Mouse (Mus musculus) forebrain, embryonic 16.5 days (tissue): ENCODE data around the gene Jak2. TPM values are rescaled to one million over a fixed set of nuclear protein-coding genes. Genes with fewer than 3 reads are reported as not detected.

Source experiments
- ATAC-seq: fragments of 200-750 bp; cut with Nextera tagmentation; 2 replicates; pipeline ENCODE4 v1.8.0; 2017; ENCODE audit warnings: mild to moderate bottlenecking, moderate library complexity
- H3K27ac ChIP-seq: fragments of 300-500 bp; sonication (generic); 2 replicates; pipeline ENCODE4 v1.5.1; 2014; ENCODE audit warnings: low read length, control low read depth
- H3K27me3 ChIP-seq: fragments of 300-500 bp; sonication (generic); replicated peaks from 2 replicates; pipeline ENCODE4 v1.6.1; 2014; ENCODE audit warnings: low read length; ENCODE audit not compliant: control insufficient read depth, insufficient read depth
- H3K36me3 ChIP-seq: fragments of 300-500 bp; sonication (generic); 2 replicates; pipeline ENCODE4 v1.6.1; 2014; ENCODE audit not compliant: control insufficient read depth, insufficient read depth
- H3K4me1 ChIP-seq: fragments of 300-500 bp; sonication (generic); replicated peaks from 2 replicates; pipeline ENCODE4 v1.6.1; 2014; ENCODE audit warnings: low read length; ENCODE audit not compliant: control insufficient read depth, insufficient read depth
- H3K4me2 ChIP-seq: fragments of 300-500 bp; sonication (generic); 2 replicates; pipeline ENCODE4 v1.6.1; 2014; ENCODE audit warnings: mild to moderate bottlenecking, low read length, control low read depth
- H3K4me3 ChIP-seq: fragments of 300-500 bp; sonication (generic); replicated peaks from 2 replicates; pipeline ENCODE4 v1.5.1; 2014; ENCODE audit warnings: mild to moderate bottlenecking, low read length, control low read depth
- H3K9ac ChIP-seq: fragments of 300-500 bp; sonication (generic); replicated peaks from 2 replicates; pipeline ENCODE4 v1.6.1; 2014; ENCODE audit warnings: low read depth, low read length, control low read depth
- H3K9me3 ChIP-seq: fragments of 300-500 bp; sonication (generic); 2 replicates; pipeline ENCODE4 v1.6.1; 2016; ENCODE audit warnings: low read length; ENCODE audit not compliant: control insufficient read depth
- WGBS: fragments of 180-500 bp; shearing (Covaris S2); extraction: QIAGEN DNeasy Blood & Tissue Kit; methylation state at CpG from one replicate; pipeline ENCODE4 v1.1.7; 2014; 5-methylcytosine and 5-hydroxymethylcytosine counted together
- polyA plus RNA-seq: library from polyadenylated mRNA; unstranded; fragments of >200 nt; fragmentation: Nextera tagmentation; extraction: Ambion mirVana; gene quantifications from 2 replicates; pipeline ENCODE4 v1.2.1, GENCODE M21; 2015

The Jak2 gene
- polyA plus RNA-seq, 1 experiment from 2014 or later, result 18.2 TPM

DNA sequence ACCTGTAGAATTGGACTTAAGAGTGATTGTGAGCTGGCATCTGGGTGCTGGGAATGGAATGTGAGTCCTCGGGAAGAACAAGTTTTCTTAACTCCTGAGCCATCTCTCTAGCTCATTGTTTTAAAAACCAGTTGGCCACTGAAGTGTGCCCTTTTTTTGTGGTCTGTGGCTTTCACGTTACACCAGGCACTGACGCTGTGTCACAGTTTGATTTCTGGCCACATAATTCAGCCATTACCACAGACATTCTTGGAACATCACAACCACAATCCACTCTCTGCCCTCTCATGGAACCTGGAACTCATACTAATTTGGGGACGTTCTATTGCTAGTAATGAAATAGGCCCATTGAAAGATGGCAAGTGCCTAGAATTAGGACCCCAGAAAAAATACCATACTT is 89.4 kb downstream of the Jak2 start:
- H3K4me3 ChIP-seq, result no peak overlapping the region
- H3K27ac ChIP-seq, result no peak overlapping the region
- H3K36me3 ChIP-seq, result no peaks in the 10 kb centered on the region
- no peak overlapping the region for H3K4me2 ChIP-seq
- WGBS, result 79% methylated on average over 4 of the region's 4 CpGs
- no peak for ATAC-seq
- no peaks in the 10 kb centered on the region for H3K4me1 ChIP-seq
- H3K27me3 ChIP-seq, result no peaks in the 10 kb centered on the region
- no peak overlapping the region for H3K9ac ChIP-seq
- no peaks in the 10 kb centered on the region for H3K9me3 ChIP-seq

DNA sequence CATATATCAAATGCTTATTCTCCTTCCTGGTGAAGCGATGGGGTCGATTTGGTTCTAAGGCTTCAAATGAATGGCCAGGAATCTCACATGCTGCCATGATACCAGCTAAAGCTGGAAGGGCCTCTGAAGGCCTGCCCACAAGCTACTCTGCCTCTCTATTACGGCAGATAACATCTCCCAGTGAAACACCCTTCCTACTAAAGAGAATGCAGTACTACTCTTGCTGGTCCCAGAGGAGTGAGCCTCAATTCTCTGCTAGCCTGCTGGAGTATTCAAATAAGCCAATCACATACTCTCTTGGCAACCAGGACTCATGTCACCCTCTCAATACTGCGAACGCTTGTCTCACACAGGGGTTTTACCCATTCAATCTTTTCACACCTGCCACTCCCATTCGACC is 90.7 kb downstream of the Jak2 start:
- H3K4me2 ChIP-seq, result no peak overlapping the region
- H3K9ac ChIP-seq, result no peak overlapping the region
- no peaks in the 10 kb centered on the region for H3K4me1 ChIP-seq
- no peaks in the 10 kb centered on the region for H3K9me3 ChIP-seq
- no peaks in the 10 kb centered on the region for H3K36me3 ChIP-seq
- H3K27ac ChIP-seq, result no peak overlapping the region
- 88% methylated on average over 6 of the region's 6 CpGs for WGBS
- ATAC-seq, result no peak
- H3K4me3 ChIP-seq, result no peak overlapping the region
- H3K27me3 ChIP-seq, result no peaks in the 10 kb centered on the region

DNA sequence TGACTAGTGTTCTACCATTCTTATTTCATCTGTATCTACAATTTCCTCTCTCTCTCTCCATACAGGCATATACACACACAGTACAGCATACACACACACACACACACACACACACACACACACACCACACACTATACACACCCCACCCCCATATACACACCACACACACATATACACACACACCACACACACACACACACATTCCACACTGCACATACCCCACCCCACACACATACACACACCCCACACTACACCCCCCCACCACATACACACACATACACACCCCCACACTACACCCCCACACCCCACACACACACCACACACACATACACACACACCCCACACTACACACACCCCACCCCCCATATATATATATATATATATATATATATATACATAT is 93.2 kb downstream of the Jak2 start:
- no peak overlapping the region for H3K9ac ChIP-seq
- H3K4me1 ChIP-seq, result no peaks in the 10 kb centered on the region
- no peaks in the 10 kb centered on the region for H3K9me3 ChIP-seq
- H3K27ac ChIP-seq, result no peak overlapping the region
- H3K4me2 ChIP-seq, result no peak overlapping the region
- ATAC-seq, result no peak
- H3K27me3 ChIP-seq, result no peaks in the 10 kb centered on the region
- no peak overlapping the region for H3K4me3 ChIP-seq
- no peaks in the 10 kb centered on the region for H3K36me3 ChIP-seq

GRCm38 (mm10) chr19:29345636-29346035 is 94.0 kb downstream of the Jak2 start:
- Histone ChIP-seq H3K27ac (no peak overlapping the region), H3K36me3 (peaks cover 3% of the 10 kb centered on the region), H3K9me3 (no peaks in the 10 kb centered on the region), H3K9ac (no peak overlapping the region), H3K4me3 (no peak overlapping the region), H3K4me1 (no peaks in the 10 kb centered on the region), H3K27me3 (no peaks in the 10 kb centered on the region), H3K4me2 (no peak overlapping the region)
- WGBS, result 85% methylated on average over 6 of the region's 6 CpGs
- ATAC-seq, result no peak

- Histone ChIP-seq H3K36me3 (peaks cover 3% of the 10 kb centered on the region), H3K9ac (no peak overlapping the region), H3K9me3 (no peaks in the 10 kb centered on the region), H3K27me3 (no peaks in the 10 kb centered on the region), H3K27ac (no peak overlapping the region), H3K4me2 (no peak overlapping the region), H3K4me1 (peaks cover 5% of the 10 kb centered on the region; the same call in 1 of the 2 replicates), H3K4me3 (no peak overlapping the region)
- ATAC-seq, result no peak
- WGBS, result 38% methylated on average over 5 of the region's 5 CpGs
Measured at GRCm38 (mm10) chr19:29350991-29351390, 99.4 kb downstream of the Jak2 start.

DNA sequence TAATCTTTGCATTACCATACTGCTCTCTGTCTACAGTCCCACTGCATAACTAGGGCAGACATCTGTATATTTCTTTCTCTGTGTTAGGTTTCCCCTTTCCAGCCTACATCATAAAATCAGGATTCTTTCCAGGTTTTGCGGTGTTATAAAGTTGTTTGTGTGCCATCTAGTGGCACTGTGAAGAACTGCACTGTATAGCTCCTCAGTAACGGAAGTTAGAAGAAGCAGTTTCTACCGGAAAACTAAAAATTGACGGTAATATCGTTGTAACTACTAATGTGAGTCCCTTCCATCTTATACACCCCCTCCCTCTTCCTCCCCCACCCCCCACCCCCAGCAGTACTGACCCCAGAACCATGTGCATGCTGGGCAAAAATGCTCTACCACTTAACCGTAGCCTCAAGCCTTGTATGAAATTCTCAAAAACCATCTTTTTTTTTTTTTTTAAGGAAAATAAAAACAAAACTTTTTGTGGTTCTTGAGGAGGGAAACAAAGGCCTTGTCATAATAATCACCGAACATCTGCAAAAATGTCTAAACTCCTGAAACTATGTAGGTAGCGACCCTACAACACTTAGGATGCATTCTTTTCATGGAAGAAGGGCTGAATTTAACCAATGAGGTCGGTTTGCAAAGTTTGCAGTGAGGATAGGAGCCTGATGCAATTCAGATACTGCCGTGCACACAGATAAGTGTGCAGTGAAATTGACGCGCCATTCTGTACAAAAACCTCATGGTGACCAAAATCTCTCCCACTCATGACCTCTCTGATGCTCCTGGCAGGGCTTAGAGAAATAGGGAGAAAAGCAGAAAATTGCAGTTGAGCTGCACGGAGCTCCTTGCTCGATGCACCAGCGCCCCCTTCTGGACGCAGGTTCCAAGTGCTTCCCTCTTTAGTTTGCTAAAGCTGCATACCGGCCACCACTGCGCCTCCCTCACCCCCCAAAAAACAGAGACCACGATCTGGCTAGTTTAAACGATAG is 103.6 kb downstream of the Jak2 start:
- no peak overlapping the region for H3K9ac ChIP-seq
- H3K27me3 ChIP-seq, result no peaks in the 10 kb centered on the region
- peaks cover under 1% of the 10 kb centered on the region for H3K36me3 ChIP-seq
- H3K4me2 ChIP-seq, result peak overlapping the region; percentile 54
- peak; percentile 80 for ATAC-seq
- no peak overlapping the region for H3K27ac ChIP-seq
- H3K4me1 ChIP-seq, result peaks cover 7% of the 10 kb centered on the region; the same call in 1 of the 2 replicates
- peak overlapping the region; percentile 21 for H3K4me3 ChIP-seq
- WGBS, result 2% methylated on average over 20 of the region's 20 CpGs
- H3K9me3 ChIP-seq, result no peaks in the 10 kb centered on the region

DNA sequence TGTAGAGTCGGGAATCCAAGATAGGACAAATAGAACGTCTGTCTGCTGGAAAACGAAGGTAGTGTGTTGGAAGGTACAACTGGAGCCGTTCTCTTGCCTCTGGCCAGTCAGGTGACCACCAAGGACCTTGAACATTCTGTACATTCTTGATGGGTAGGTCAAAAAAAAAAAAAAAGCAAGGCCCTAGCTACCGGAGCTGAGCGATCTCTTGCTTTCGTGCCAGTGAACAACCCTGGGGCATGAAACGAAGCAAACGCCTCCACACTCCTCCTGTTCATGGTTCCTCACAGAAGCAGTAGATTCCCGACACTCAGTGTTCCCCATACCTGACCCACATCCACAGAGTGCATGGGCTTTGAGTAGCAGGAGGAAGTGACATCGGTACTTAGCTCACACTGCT is 104.7 kb downstream of the Jak2 start:
- ATAC-seq, result no peak
- H3K9ac ChIP-seq, result no peak overlapping the region
- no peaks in the 10 kb centered on the region for H3K9me3 ChIP-seq
- no peak overlapping the region for H3K27ac ChIP-seq
- H3K36me3 ChIP-seq, result no peaks in the 10 kb centered on the region
- H3K27me3 ChIP-seq, result no peaks in the 10 kb centered on the region
- peaks cover 14% of the 10 kb centered on the region for H3K4me1 ChIP-seq
- H3K4me2 ChIP-seq, result no peak overlapping the region
- WGBS, result 84% methylated on average over 11 of the region's 11 CpGs
- no peak overlapping the region for H3K4me3 ChIP-seq

- Histone ChIP-seq H3K9me3 (no peaks in the 10 kb centered on the region), H3K4me3 (no peak overlapping the region), H3K27me3 (no peaks in the 10 kb centered on the region), H3K36me3 (no peaks in the 10 kb centered on the region), H3K4me2 (no peak overlapping the region), H3K4me1 (peaks cover 20% of the 10 kb centered on the region), H3K9ac (no peak overlapping the region), H3K27ac (no peak overlapping the region)
- no peak for ATAC-seq
- WGBS, result 90% methylated on average over 5 of the region's 5 CpGs
Measured at GRCm38 (mm10) chr19:29360251-29360650, 108.6 kb downstream of the Jak2 start.

DNA sequence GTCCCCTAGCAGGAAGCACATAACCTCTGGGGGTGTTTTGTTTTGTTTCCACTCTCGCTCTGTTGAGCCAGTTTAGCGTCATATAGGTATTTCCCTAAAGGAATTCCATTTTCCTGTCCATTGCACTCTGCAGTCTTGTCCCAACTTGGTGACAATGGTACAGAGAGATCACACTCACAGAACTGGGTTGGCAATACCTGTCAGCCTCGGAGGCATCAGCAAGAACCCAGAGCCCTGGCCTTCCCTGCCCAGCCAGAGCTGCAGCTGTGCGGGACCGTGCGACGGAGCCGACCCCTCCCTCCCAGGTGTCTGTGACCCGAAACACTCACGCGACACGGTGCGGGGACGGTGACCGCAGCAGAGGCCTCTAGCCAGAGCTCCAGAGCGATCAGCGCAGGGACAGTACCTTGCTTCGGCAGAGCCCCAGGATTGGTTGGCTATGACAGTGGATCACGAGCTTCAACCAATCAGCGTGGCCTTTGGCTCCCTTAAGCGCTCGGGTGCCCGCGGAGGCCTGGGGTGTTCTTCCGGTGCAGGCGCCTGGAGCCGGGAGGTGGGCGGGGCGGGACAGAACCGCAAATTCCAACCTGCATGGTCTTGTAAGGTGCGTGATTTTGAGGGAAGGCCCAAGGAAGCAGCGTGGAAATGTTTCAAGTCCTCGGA is 110.0 kb downstream of the Jak2 start:
- WGBS, result 2% methylated on average over 33 of the region's 33 CpGs
- Histone ChIP-seq H3K36me3 (no peaks in the 10 kb centered on the region), H3K27ac (peak overlapping the region; percentile 61), H3K4me3 (peak overlapping the region; percentile 88), H3K9me3 (no peaks in the 10 kb centered on the region), H3K4me1 (peaks cover 17% of the 10 kb centered on the region), H3K4me2 (peak overlapping the region; percentile 65), H3K9ac (peak overlapping the region; percentile 86), H3K27me3 (no peaks in the 10 kb centered on the region)
- ATAC-seq, result peak; percentile 100
